Mouse (Mus musculus): ENCODE results near the gene Wasf2.

Gene Wasf2

GRCm38 (mm10) chr4:133101751-133102150, 28.6 kb upstream of the Wasf2 start:
- DNase-seq: peak in 1 of 2 experiments; percentile 38

- peak; percentile 71 to 75 for DNase-seq
These were observed 26.6 kb upstream of the Wasf2 start for GRCm38 (mm10) chr4:133103525-133104193.

GRCm38 (mm10) chr4:133104194-133104569, 26.1 kb upstream of the Wasf2 start:
- DNase-seq: no peak

- no peak for DNase-seq
These were observed 23.6 kb upstream of the Wasf2 start for GRCm38 (mm10) chr4:133106691-133107090.

- peak in 1 of 2 experiments; percentile 59 for DNase-seq
These were observed 22.5 kb upstream of the Wasf2 start for GRCm38 (mm10) chr4:133107788-133108281.

- peak in 1 of 2 experiments; percentile 45 for DNase-seq
These were observed 21.6 kb upstream of the Wasf2 start for GRCm38 (mm10) chr4:133108481-133109334.

- no peak for DNase-seq
These were observed 20.9 kb upstream of the Wasf2 start for GRCm38 (mm10) chr4:133109335-133109801.

GRCm38 (mm10) chr4:133112175-133112838, 18.0 kb upstream of the Wasf2 start:
- DNase-seq: no peak

- no peak for DNase-seq
These were observed 16.9 kb upstream of the Wasf2 start for GRCm38 (mm10) chr4:133113351-133113882.

GRCm38 (mm10) chr4:133114762-133115161, 15.5 kb upstream of the Wasf2 start:
- DNase-seq: no peak

GRCm38 (mm10) chr4:133115721-133116429, 14.4 kb upstream of the Wasf2 start:
- DNase-seq: no peak

- no peak for DNase-seq
These were observed 13.4 kb upstream of the Wasf2 start for GRCm38 (mm10) chr4:133116756-133117470.

GRCm38 (mm10) chr4:133117556-133118411, 12.5 kb upstream of the Wasf2 start:
- DNase-seq: peak; percentile 92 to 95

- DNase-seq: no peak
These were observed 11.4 kb upstream of the Wasf2 start for GRCm38 (mm10) chr4:133118775-133119375.

- DNase-seq: no peak
These were observed 10.7 kb upstream of the Wasf2 start for GRCm38 (mm10) chr4:133119579-133119978.

GRCm38 (mm10) chr4:133120833-133121321, 9.4 kb upstream of the Wasf2 start:
- peak in 1 of 2 experiments; percentile 38 for DNase-seq

GRCm38 (mm10) chr4:133121416-133121815, 8.9 kb upstream of the Wasf2 start:
- DNase-seq: no peak

- DNase-seq: no peak
These were observed 8.2 kb upstream of the Wasf2 start for GRCm38 (mm10) chr4:133121974-133122637.

- DNase-seq: no peak
These were observed 3.2 kb upstream of the Wasf2 start for GRCm38 (mm10) chr4:133127079-133127478.
